Mouse (Mus musculus): Measurements from ENCODE around the gene Pnkd. TPM values are rescaled to one million over a fixed set of nuclear protein-coding genes. Genes with fewer than 3 reads are reported as not detected.
A peak's percentile ranks its signal among the peaks of the same experiment; 100 is the strongest.

Pnkd gene
- polyA plus RNA-seq, 1 experiment from 2014 or later: 107 TPM

- H3K4me1 ChIP-seq: peaks cover 35% of the 10 kb centered on the region
- no peak overlapping the region for H3K4me3 ChIP-seq
- no peaks in the 10 kb centered on the region for H3K9me3 ChIP-seq (replicated peaks)
- H3K36me3 ChIP-seq: no peaks in the 10 kb centered on the region
- 0 out of 2 replicates have a peak, but pooled peaks cover 7% of the 10 kb centered on the region for H3K27me3 ChIP-seq (ENCODE audit: low read depth, poor library complexity, severe bottlenecking)
- H3K27ac ChIP-seq (replicated peaks): no peak overlapping the region
- 86% methylated on average over 7 of the region's 7 CpGs for WGBS
- DNase-seq (ENCODE audit: low spot score): no peak
Observed at GRCm38 (mm10) chr1:74329899-74330431, 45.2 kb downstream of the Pnkd start.

GRCm38 (mm10) chr1:74331046-74331681, 46.4 kb downstream of the Pnkd start:
- DNase-seq (ENCODE audit: low spot score): no peak
- H3K9me3 ChIP-seq (replicated peaks): no peaks in the 10 kb centered on the region
- 82% methylated on average over 4 of the region's 4 CpGs for WGBS
- H3K27ac ChIP-seq (replicated peaks): peak overlapping the region; percentile 42; the same call in 1 of the 2 replicates
- H3K27me3 ChIP-seq (ENCODE audit: low read depth, poor library complexity, severe bottlenecking): 0 out of 2 replicates have a peak, but pooled peaks cover 7% of the 10 kb centered on the region
- no peak overlapping the region for H3K4me3 ChIP-seq
- peaks cover 44% of the 10 kb centered on the region for H3K4me1 ChIP-seq
- no peaks in the 10 kb centered on the region for H3K36me3 ChIP-seq

- Histone ChIP-seq H3K36me3 (no peaks in the 10 kb centered on the region), H3K27ac (replicated peaks) (peak overlapping the region; percentile 85), H3K4me3 (peak overlapping the region; percentile 66), H3K9me3 (replicated peaks) (no peaks in the 10 kb centered on the region), H3K27me3 (ENCODE audit: low read depth, poor library complexity, severe bottlenecking) (0 out of 2 replicates have a peak, but pooled peaks cover 7% of the 10 kb centered on the region), H3K4me1 (peaks cover 44% of the 10 kb centered on the region)
- WGBS: under 1% methylated on average over 36 of the region's 36 CpGs
- DNase-seq (ENCODE audit: low spot score): peak; percentile 94
Observed at GRCm38 (mm10) chr1:74332241-74332763, 47.6 kb downstream of the Pnkd start.

- 3% methylated on average over 9 of the region's 9 CpGs for WGBS
- DNase-seq (ENCODE audit: low spot score): no peak
- Histone ChIP-seq H3K9me3 (replicated peaks) (no peaks in the 10 kb centered on the region), H3K4me3 (peak overlapping the region; percentile 66), H3K36me3 (no peaks in the 10 kb centered on the region), H3K27me3 (ENCODE audit: low read depth, poor library complexity, severe bottlenecking) (0 out of 2 replicates have a peak, but pooled peaks cover 7% of the 10 kb centered on the region), H3K27ac (replicated peaks) (peak overlapping the region; percentile 85), H3K4me1 (peaks cover 44% of the 10 kb centered on the region)
Observed at GRCm38 (mm10) chr1:74332930-74333329, 48.2 kb downstream of the Pnkd start.

- 83% methylated on average over 3 of the region's 3 CpGs for WGBS
- H3K4me1 ChIP-seq: peaks cover 53% of the 10 kb centered on the region
- DNase-seq (ENCODE audit: low spot score): no peak
Observed at GRCm38 (mm10) chr1:74334607-74335006, 49.9 kb downstream of the Pnkd start.

GRCm38 (mm10) chr1:74335033-74335432, 50.3 kb downstream of the Pnkd start:
- DNase-seq (ENCODE audit: low spot score): no peak
- Histone ChIP-seq H3K27ac (replicated peaks) (no peak overlapping the region), H3K9me3 (replicated peaks) (no peaks in the 10 kb centered on the region), H3K36me3 (no peaks in the 10 kb centered on the region; the same call in 1 of the 2 replicates), H3K4me1 (peaks cover 53% of the 10 kb centered on the region), H3K4me3 (no peak overlapping the region), H3K27me3 (ENCODE audit: low read depth, poor library complexity, severe bottlenecking) (0 out of 2 replicates have a peak, but pooled peaks cover 7% of the 10 kb centered on the region)
- 74% methylated on average over 4 of the region's 4 CpGs for WGBS

More at GRCm38 (mm10) chr1:74334607-74335006, 49.9 kb downstream of the Pnkd start:
- H3K4me3 ChIP-seq: no peak overlapping the region
- H3K27ac ChIP-seq (replicated peaks): no peak overlapping the region
- H3K9me3 ChIP-seq (replicated peaks): no peaks in the 10 kb centered on the region
- H3K27me3 ChIP-seq (ENCODE audit: low read depth, poor library complexity, severe bottlenecking): 0 out of 2 replicates have a peak, but pooled peaks cover 7% of the 10 kb centered on the region
- no peaks in the 10 kb centered on the region for H3K36me3 ChIP-seq

GRCm38 (mm10) chr1:74335436-74336170, 50.9 kb downstream of the Pnkd start:
- no peak overlapping the region for H3K4me3 ChIP-seq
- 0 out of 2 replicates have a peak, but pooled peaks cover 7% of the 10 kb centered on the region for H3K27me3 ChIP-seq (ENCODE audit: low read depth, poor library complexity, severe bottlenecking)
- H3K36me3 ChIP-seq: no peaks in the 10 kb centered on the region; the same call in 1 of the 2 replicates
- no peak for DNase-seq (ENCODE audit: low spot score)
- H3K4me1 ChIP-seq: peaks cover 53% of the 10 kb centered on the region
- H3K9me3 ChIP-seq (replicated peaks): no peaks in the 10 kb centered on the region
- no peak overlapping the region for H3K27ac ChIP-seq (replicated peaks)
- WGBS: 86% methylated on average over 6 of the region's 6 CpGs

- no peaks in the 10 kb centered on the region for H3K9me3 ChIP-seq (replicated peaks)
- H3K27ac ChIP-seq (replicated peaks): no peak overlapping the region
- no peaks in the 10 kb centered on the region; the same call in 1 of the 2 replicates for H3K36me3 ChIP-seq
- no peak overlapping the region for H3K4me3 ChIP-seq
- DNase-seq (ENCODE audit: low spot score): no peak
- peaks cover 41% of the 10 kb centered on the region for H3K4me1 ChIP-seq
- no peaks in the 10 kb centered on the region for H3K27me3 ChIP-seq (ENCODE audit: low read depth, poor library complexity, severe bottlenecking)
- 91% methylated on average over 3 of the region's 3 CpGs for WGBS
Observed at GRCm38 (mm10) chr1:74337241-74337771, 52.6 kb downstream of the Pnkd start.

- Histone ChIP-seq H3K4me3 (no peak overlapping the region), H3K9me3 (replicated peaks) (no peaks in the 10 kb centered on the region), H3K27me3 (ENCODE audit: low read depth, poor library complexity, severe bottlenecking) (no peaks in the 10 kb centered on the region), H3K27ac (replicated peaks) (peak overlapping the region; percentile 17; the same call in 1 of the 2 replicates), H3K4me1 (peaks cover 37% of the 10 kb centered on the region), H3K36me3 (no peaks in the 10 kb centered on the region; the same call in 1 of the 2 replicates)
- 77% methylated on average over 5 of the region's 5 CpGs for WGBS
- DNase-seq (ENCODE audit: low spot score): no peak
Observed at GRCm38 (mm10) chr1:74338013-74338412, 53.3 kb downstream of the Pnkd start.

- H3K4me1 ChIP-seq: peaks cover 35% of the 10 kb centered on the region
- no peaks in the 10 kb centered on the region for H3K27me3 ChIP-seq (ENCODE audit: low read depth, poor library complexity, severe bottlenecking)
- H3K4me3 ChIP-seq: no peak overlapping the region
- DNase-seq (ENCODE audit: low spot score): no peak
- H3K36me3 ChIP-seq: no peaks in the 10 kb centered on the region; the same call in 1 of the 2 replicates
- peak overlapping the region; percentile 17; the same call in 1 of the 2 replicates for H3K27ac ChIP-seq (replicated peaks)
- WGBS: 85% methylated on average over 4 of the region's 4 CpGs
- no peaks in the 10 kb centered on the region for H3K9me3 ChIP-seq (replicated peaks)
Observed at GRCm38 (mm10) chr1:74338626-74339025, 53.9 kb downstream of the Pnkd start.

- Histone ChIP-seq H3K9me3 (replicated peaks) (no peaks in the 10 kb centered on the region), H3K27ac (replicated peaks) (no peak overlapping the region), H3K4me1 (peaks cover 25% of the 10 kb centered on the region), H3K27me3 (ENCODE audit: low read depth, poor library complexity, severe bottlenecking) (no peaks in the 10 kb centered on the region), H3K36me3 (no peaks in the 10 kb centered on the region; the same call in 1 of the 2 replicates), H3K4me3 (no peak overlapping the region)
- WGBS: 92% methylated on average over 9 of the region's 9 CpGs
- no peak for DNase-seq (ENCODE audit: low spot score)
Observed at GRCm38 (mm10) chr1:74339917-74340316, 55.2 kb downstream of the Pnkd start.

- H3K4me1 ChIP-seq: peaks cover 21% of the 10 kb centered on the region
- H3K9me3 ChIP-seq (replicated peaks): no peaks in the 10 kb centered on the region
- WGBS: 95% methylated on average over 6 of the region's 6 CpGs
- H3K27me3 ChIP-seq (ENCODE audit: low read depth, poor library complexity, severe bottlenecking): no peaks in the 10 kb centered on the region
- no peak overlapping the region for H3K27ac ChIP-seq (replicated peaks)
- no peaks in the 10 kb centered on the region; the same call in 1 of the 2 replicates for H3K36me3 ChIP-seq
- no peak overlapping the region for H3K4me3 ChIP-seq
- DNase-seq (ENCODE audit: low spot score): no peak
Observed at GRCm38 (mm10) chr1:74340361-74340764, 55.6 kb downstream of the Pnkd start.
